ENCODE assay signal across 11 mouse cellular contexts in genomic region chr9:46353330-46353724, GRCm38 (mm10). TPM values are rescaled to one million over a fixed set of nuclear protein-coding genes. Genes with fewer than 3 reads are reported as not detected.
DNase-seq lines count a peak whose midpoint lies in the region; ATAC-seq and TF ChIP-seq lines count a peak whose summit lies in the region.
"Had no signal": no experiment of that assay in that cellular context is flagged by ENCODE, and none has a peak within 500 bp of the region (broad histone marks: within the 10 kb centered on the region; RNA-seq: fewer than 3 reads in every experiment).

No protein-coding gene starts in this region.

- DNase-seq in lung, embryonic 14.5 days, result peak; percentile 79
- no peak for DNase-seq in lung, postnatal 36 days
- peak; percentile 58 for DNase-seq in hindbrain, embryonic 11.5 days (ENCODE audit: low spot score)
- DNase-seq in midbrain, embryonic 14.5 days, result peak; percentile 72
- no peak for DNase-seq in kidney, postnatal 10 days
- DNase-seq in right cerebral cortex, adult 18-20 months, result no peak

- H3K4me3 ChIP-seq in lung, embryonic 14.5 days (ENCODE audit: low read depth, low read length), result no peak overlapping the region
- H3K4me3 ChIP-seq in embryonic facial prominence, embryonic 12.5 days, result no peak overlapping the region
- H3K4me3 ChIP-seq in hindbrain, embryonic 11.5 days (ENCODE audit: low read depth, low read length), result no peak overlapping the region
- no peak overlapping the region for H3K4me3 ChIP-seq in midbrain, embryonic 14.5 days (replicated peaks; ENCODE audit: low read depth, low read length)
- H3K4me3 ChIP-seq: liver, embryonic 12.5 days had no signal

- H3K36me3 ChIP-seq in lung, embryonic 14.5 days (ENCODE audit: insufficient read depth), result no peaks in the 10 kb centered on the region
- no peaks in the 10 kb centered on the region for H3K36me3 ChIP-seq in embryonic facial prominence, embryonic 12.5 days
- no peaks in the 10 kb centered on the region for H3K36me3 ChIP-seq in hindbrain, embryonic 11.5 days (ENCODE audit: control insufficient read depth, insufficient read depth, low read length)
- H3K36me3 ChIP-seq in midbrain, embryonic 14.5 days (ENCODE audit: control insufficient read depth, insufficient read depth, low read length), result no peaks in the 10 kb centered on the region
- H3K36me3 ChIP-seq: liver, embryonic 12.5 days had no signal

- 9% methylated on average over 5 of the region's 5 CpGs for WGBS in lung, embryonic 14.5 days
- WGBS in embryonic facial prominence, embryonic 12.5 days, result 15% methylated on average over 5 of the region's 5 CpGs
- 18% methylated on average over 5 of the region's 5 CpGs for WGBS in hindbrain, embryonic 11.5 days
- WGBS in midbrain, embryonic 14.5 days, result 11% methylated on average over 5 of the region's 5 CpGs

- H3K27me3 ChIP-seq in lung, embryonic 14.5 days (ENCODE audit: insufficient read depth, low read length), result peaks cover 9% of the 10 kb centered on the region; the same call in 1 of the 2 replicates
- peaks cover 21% of the 10 kb centered on the region for H3K27me3 ChIP-seq in embryonic facial prominence, embryonic 12.5 days
- 0 out of 2 replicates have a peak, but pooled peaks cover 2% of the 10 kb centered on the region for H3K27me3 ChIP-seq in hindbrain, embryonic 11.5 days (ENCODE audit: control insufficient read depth, insufficient read depth, low read length)
- H3K27me3 ChIP-seq in midbrain, embryonic 14.5 days (ENCODE audit: control insufficient read depth, insufficient read depth, low read length), result no peaks in the 10 kb centered on the region

- H3K9ac ChIP-seq in lung, embryonic 14.5 days, result no peak overlapping the region
- no peak overlapping the region for H3K9ac ChIP-seq in embryonic facial prominence, embryonic 12.5 days
- H3K9ac ChIP-seq in hindbrain, embryonic 11.5 days (ENCODE audit: low read depth, low read length), result no peak overlapping the region
- H3K9ac ChIP-seq in midbrain, embryonic 14.5 days (replicated peaks; ENCODE audit: low read length), result no peak overlapping the region
- H3K9ac ChIP-seq: liver, embryonic 12.5 days had no signal

- peak; percentile 72 for ATAC-seq in lung, embryonic 14.5 days (ENCODE audit: insufficient read depth)
- ATAC-seq in embryonic facial prominence, embryonic 12.5 days (ENCODE audit: insufficient number of reproducible peaks, insufficient read depth, low FRiP score, low TSS enrichment), result peak; percentile 61; the same call in 1 of the 2 replicates
- peak; percentile 72 for ATAC-seq in hindbrain, embryonic 11.5 days (ENCODE audit: low FRiP score)
- peak; percentile 40; the same call in 1 of the 2 replicates for ATAC-seq in midbrain, embryonic 14.5 days (ENCODE audit: low FRiP score, low TSS enrichment)
- no peak for ATAC-seq in cerebellum, adult (ENCODE audit: insufficient number of reproducible peaks, low FRiP score, low TSS enrichment)
- ATAC-seq: inflammation-experienced regulatory T-cells, adult 6 months; liver, embryonic 12.5 days had no signal

- H3K4me2 ChIP-seq in lung, embryonic 14.5 days, result no peak overlapping the region
- H3K4me2 ChIP-seq in embryonic facial prominence, embryonic 12.5 days (replicated peaks), result no peak overlapping the region
- no peak overlapping the region; the same call in 1 of the 2 replicates for H3K4me2 ChIP-seq in hindbrain, embryonic 11.5 days (replicated peaks; ENCODE audit: low read depth, low read length)
- no peak overlapping the region for H3K4me2 ChIP-seq in midbrain, embryonic 14.5 days (ENCODE audit: low read length)
- H3K4me2 ChIP-seq: liver, embryonic 12.5 days had no signal

- no peaks in the 10 kb centered on the region for H3K9me3 ChIP-seq in lung, embryonic 14.5 days (ENCODE audit: low read depth, low read length)
- H3K9me3 ChIP-seq in embryonic facial prominence, embryonic 12.5 days, result no peaks in the 10 kb centered on the region
- H3K9me3 ChIP-seq in hindbrain, embryonic 11.5 days (ENCODE audit: control insufficient read depth, low read length), result no peaks in the 10 kb centered on the region
- H3K9me3 ChIP-seq in midbrain, embryonic 14.5 days (ENCODE audit: control insufficient read depth, low read length), result no peaks in the 10 kb centered on the region
- H3K9me3 ChIP-seq: liver, embryonic 12.5 days had no signal

- H3K4me1 ChIP-seq in lung, embryonic 14.5 days (ENCODE audit: insufficient read depth), result peaks cover 4% of the 10 kb centered on the region; the same call in 1 of the 2 replicates
- peaks cover 16% of the 10 kb centered on the region for H3K4me1 ChIP-seq in embryonic facial prominence, embryonic 12.5 days
- H3K4me1 ChIP-seq in hindbrain, embryonic 11.5 days (replicated peaks; ENCODE audit: control insufficient read depth, insufficient read depth, low read length), result peaks cover 7% of the 10 kb centered on the region
- H3K4me1 ChIP-seq in midbrain, embryonic 14.5 days (ENCODE audit: control insufficient read depth, insufficient read depth, low read length), result peaks cover 29% of the 10 kb centered on the region
- H3K4me1 ChIP-seq: liver, embryonic 12.5 days had no signal

- no peak overlapping the region for H3K27ac ChIP-seq in lung, embryonic 14.5 days (ENCODE audit: low read depth)
- H3K27ac ChIP-seq in embryonic facial prominence, embryonic 12.5 days, result no peak overlapping the region
- H3K27ac ChIP-seq in hindbrain, embryonic 11.5 days (ENCODE audit: low read depth, low read length), result peak overlapping the region; percentile 67
- no peak overlapping the region for H3K27ac ChIP-seq in midbrain, embryonic 14.5 days (replicated peaks; ENCODE audit: low read depth, low read length)
- H3K27ac ChIP-seq: liver, embryonic 12.5 days had no signal

- peak; percentile 18; the same call in 1 of the 2 replicates for TF ChIP-seq CTCF in lung, embryonic 14.5 days (IDR thresholded peaks at IDR 0.05; ENCODE audit: low read depth)

RNA-seq across cellular contexts. Expression of gene 4931429L15Rik, which starts 33.5 kb away (rescaled TPM):
- polyA plus RNA-seq in lung, embryonic 14.5 days (2014; fragmentation: Nextera tagmentation; extraction: Ambion mirVana), result not detected in 2 replicates
- polyA plus RNA-seq in embryonic facial prominence, embryonic 12.5 days (2016; fragmentation: Nextera tagmentation; extraction: Ambion mirVana), result not detected in 2 replicates
- 0.15 TPM in 1 of 2 replicates, not detected in the other for polyA plus RNA-seq in hindbrain, embryonic 11.5 days (2014; fragmentation: Nextera tagmentation; extraction: Ambion mirVana)
- not detected in 2 replicates for polyA plus RNA-seq in midbrain, embryonic 14.5 days (2014; fragmentation: Nextera tagmentation; extraction: Ambion mirVana)
- polyA plus RNA-seq: inflammation-experienced regulatory T-cells, adult 6 months; liver, embryonic 12.5 days; spleen, adult 2 months had no signal

Comparison
In these comparisons a context has a peak if more than half of its experiments do, and no peak if none do; other contexts are left out.
1. DNase-seq: peak in lung, embryonic 14.5 days (single experiment), hindbrain, embryonic 11.5 days (single experiment) and midbrain, embryonic 14.5 days (single experiment); none in lung, postnatal 36 days (single experiment), kidney, postnatal 10 days (single experiment) and right cerebral cortex, adult 18-20 months (single experiment).